Mouse (Mus musculus) cortical plate, adult 2 months (tissue): ENCODE data around the gene Nlrp3.

Source experiments
- CTCF ChIP-seq: fragments of 200-500 bp; IDR thresholded peaks from 2 replicates; pipeline ENCODE4 v1.5.1; 2011; ENCODE audit warnings: mild to moderate bottlenecking, control low read depth, low read length; ENCODE audit not compliant: insufficient read depth; ENCODE audit errors: extremely low read depth
- POLR2A ChIP-seq: fragments of 200-500 bp; IDR thresholded peaks from 2 replicates; pipeline ENCODE4 v1.6.1; 2011; ENCODE audit warnings: mild to moderate bottlenecking, low read length, control low read depth; ENCODE audit not compliant: insufficient read depth; ENCODE audit errors: extremely low read depth

- TF ChIP-seq POLR2A, result no peak
- TF ChIP-seq CTCF, result no peak
Observed at GRCm38 (mm10) chr11:59531562-59531961, 9.8 kb upstream of the Nlrp3 start.
